Mouse (Mus musculus) heart, postnatal 0 days (tissue): ENCODE results near the gene Dnmbp.

Experiments
- CTCF ChIP-seq: IDR thresholded peaks from 2 replicates; pipeline ENCODE4 v1.5.1; 2016; ENCODE audit warnings: antibody characterized with exemption, control low read depth, low read depth
- EP300 ChIP-seq: IDR thresholded peaks from 2 replicates; pipeline ENCODE4 v1.6.1; 2016; ENCODE audit warnings: antibody characterized with exemption, low read depth

GRCm38 (mm10) chr19:43939171-43939768, 721 bp downstream of the Dnmbp start:
- TF ChIP-seq EP300 (no peak), CTCF (no peak)
